Mouse (Mus musculus): ENCODE data around the gene Gse1. TPM values are rescaled to one million over a fixed set of nuclear protein-coding genes. Genes with fewer than 3 reads are reported as not detected.
"Not testable (repeated sequence)": the region's sequence is repeated elsewhere in the genome, so short reads cannot be mapped to it uniquely, and the experiment has no call there.

Gene Gse1
- polyA plus RNA-seq, 1 experiment from 2014 or later = 10.2 TPM

- peak overlapping the region; percentile 39 for H3K27ac ChIP-seq (ENCODE audit: low read length)
- no peaks in the 10 kb centered on the region for H3K9me3 ChIP-seq (ENCODE audit: control insufficient read depth, low read length)
- H3K9ac ChIP-seq (ENCODE audit: low read length) = 0 out of 2 replicates have a peak overlapping the region, but pooled peaks have one; percentile 38
- H3K36me3 ChIP-seq (ENCODE audit: control insufficient read depth, insufficient read depth, low read length) = no peaks in the 10 kb centered on the region
- ATAC-seq (ENCODE audit: low read depth) = 0 out of 2 replicates have a peak, but pooled peaks have one; percentile 5
- H3K4me3 ChIP-seq (ENCODE audit: low read length) = no peak overlapping the region
- no peak overlapping the region for H3K4me2 ChIP-seq (ENCODE audit: low read depth, low read length)
- H3K27me3 ChIP-seq (ENCODE audit: control insufficient read depth, insufficient read depth, low read depth, low read length) = no peaks in the 10 kb centered on the region
- peaks cover 37% of the 10 kb centered on the region for H3K4me1 ChIP-seq (replicated peaks; ENCODE audit: control insufficient read depth, insufficient read depth, low read length)
- WGBS = 32% methylated on average over 7 of the region's 7 CpGs
Measured at GRCm38 (mm10) chr8:120364093-120364725, 136.0 kb downstream of the Gse1 start.

- WGBS = 69% methylated on average over 6 of the region's 6 CpGs
- no peak overlapping the region for H3K4me2 ChIP-seq (ENCODE audit: low read depth, low read length)
- no peaks in the 10 kb centered on the region for H3K36me3 ChIP-seq (ENCODE audit: control insufficient read depth, insufficient read depth, low read length)
- no peak overlapping the region for H3K9ac ChIP-seq (ENCODE audit: low read length)
- peaks cover 57% of the 10 kb centered on the region for H3K4me1 ChIP-seq (replicated peaks; ENCODE audit: control insufficient read depth, insufficient read depth, low read length)
- H3K9me3 ChIP-seq (ENCODE audit: control insufficient read depth, low read length) = no peaks in the 10 kb centered on the region
- no peak overlapping the region for H3K4me3 ChIP-seq (ENCODE audit: low read length)
- H3K27me3 ChIP-seq (ENCODE audit: control insufficient read depth, insufficient read depth, low read depth, low read length) = no peaks in the 10 kb centered on the region
- ATAC-seq (ENCODE audit: low read depth) = no peak
- no peak overlapping the region for H3K27ac ChIP-seq (ENCODE audit: low read length)
Measured at GRCm38 (mm10) chr8:120366840-120367239, 138.6 kb downstream of the Gse1 start.

DNA sequence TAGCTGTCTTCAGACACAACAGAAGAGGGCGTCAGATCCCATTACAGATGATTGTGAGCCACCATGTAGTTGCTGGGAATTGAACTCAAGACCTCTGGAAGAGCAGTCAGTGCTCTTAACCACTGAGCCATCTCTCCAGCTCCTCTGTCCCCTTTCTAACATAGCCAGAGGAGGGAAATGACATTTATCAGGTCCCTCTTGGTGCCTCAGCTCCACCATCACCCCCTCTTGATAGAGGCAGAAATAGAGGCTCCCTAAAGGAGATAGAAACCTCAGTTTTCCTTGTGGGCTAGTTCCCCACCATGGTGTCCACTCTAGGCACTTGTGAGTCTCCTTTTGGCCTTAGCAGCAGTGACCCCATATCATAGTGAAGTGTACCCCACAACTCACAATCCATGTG, 139.9 kb downstream of the Gse1 start:
- ATAC-seq (ENCODE audit: low read depth) = not testable (repeated sequence)

GRCm38 (mm10) chr8:120368814-120369649, 140.8 kb downstream of the Gse1 start:
- ATAC-seq (ENCODE audit: low read depth) = peak; percentile 83

More for the DNA sequence above, 139.9 kb downstream of the Gse1 start:
- H3K36me3 ChIP-seq (ENCODE audit: control insufficient read depth, insufficient read depth, low read length); H3K9me3 ChIP-seq (ENCODE audit: control insufficient read depth, low read length); H3K9ac ChIP-seq (ENCODE audit: low read length); H3K27me3 ChIP-seq (ENCODE audit: control insufficient read depth, insufficient read depth, low read depth, low read length); H3K4me3 ChIP-seq (ENCODE audit: low read length); H3K4me2 ChIP-seq (ENCODE audit: low read depth, low read length): not testable (repeated sequence)
- H3K27ac ChIP-seq (ENCODE audit: low read length) = peak overlapping the region; percentile 92
- WGBS = 29% methylated on average over 1 of the region's 1 CpGs
- H3K4me1 ChIP-seq (replicated peaks; ENCODE audit: control insufficient read depth, insufficient read depth, low read length) = peaks cover 57% of the 10 kb centered on the region

DNA sequence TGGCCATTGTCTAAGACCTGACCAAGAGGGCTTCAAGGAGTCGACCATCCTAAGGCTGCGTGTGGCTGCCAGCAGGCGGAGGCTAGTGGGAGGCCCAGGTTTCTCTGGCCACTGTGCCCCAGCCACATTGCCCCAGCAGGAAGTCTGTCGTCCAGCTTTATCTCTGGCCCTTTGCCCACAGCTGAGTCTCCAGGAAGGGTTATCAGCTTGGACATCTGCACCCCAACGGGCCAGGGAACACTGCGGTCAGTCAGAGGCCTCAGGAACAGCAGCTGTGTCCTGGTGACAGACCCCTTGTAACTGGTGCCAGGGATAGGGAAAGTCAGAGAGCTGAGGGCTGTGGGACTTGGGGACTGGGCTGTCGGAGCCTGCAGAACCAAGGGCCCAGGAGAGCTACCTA, 141.7 kb downstream of the Gse1 start:
- Histone ChIP-seq H3K4me1 (replicated peaks; ENCODE audit: control insufficient read depth, insufficient read depth, low read length) (peaks cover 54% of the 10 kb centered on the region), H3K9ac (ENCODE audit: low read length) (no peak overlapping the region), H3K27ac (ENCODE audit: low read length) (peak overlapping the region; percentile 92; the same call in 1 of the 2 replicates), H3K9me3 (ENCODE audit: control insufficient read depth, low read length) (no peaks in the 10 kb centered on the region), H3K36me3 (ENCODE audit: control insufficient read depth, insufficient read depth, low read length) (no peaks in the 10 kb centered on the region), H3K4me2 (ENCODE audit: low read depth, low read length) (no peak overlapping the region), H3K27me3 (ENCODE audit: control insufficient read depth, insufficient read depth, low read depth, low read length) (no peaks in the 10 kb centered on the region), H3K4me3 (ENCODE audit: low read length) (no peak overlapping the region)
- WGBS = 40% methylated on average over 7 of the region's 7 CpGs
- ATAC-seq (ENCODE audit: low read depth) = peak; percentile 21

More at GRCm38 (mm10) chr8:120368814-120369649, 140.8 kb downstream of the Gse1 start:
- Histone ChIP-seq H3K27ac (ENCODE audit: low read length) (peak overlapping the region; percentile 92), H3K4me2 (ENCODE audit: low read depth, low read length) (peak overlapping the region; percentile 32; the same call in 1 of the 2 replicates), H3K4me3 (ENCODE audit: low read length) (no peak overlapping the region), H3K36me3 (ENCODE audit: control insufficient read depth, insufficient read depth, low read length) (no peaks in the 10 kb centered on the region), H3K9me3 (ENCODE audit: control insufficient read depth, low read length) (no peaks in the 10 kb centered on the region), H3K4me1 (replicated peaks; ENCODE audit: control insufficient read depth, insufficient read depth, low read length) (peaks cover 53% of the 10 kb centered on the region), H3K27me3 (ENCODE audit: control insufficient read depth, insufficient read depth, low read depth, low read length) (no peaks in the 10 kb centered on the region), H3K9ac (ENCODE audit: low read length) (peak overlapping the region; percentile 48)
- WGBS = 15% methylated on average over 11 of the region's 11 CpGs

DNA sequence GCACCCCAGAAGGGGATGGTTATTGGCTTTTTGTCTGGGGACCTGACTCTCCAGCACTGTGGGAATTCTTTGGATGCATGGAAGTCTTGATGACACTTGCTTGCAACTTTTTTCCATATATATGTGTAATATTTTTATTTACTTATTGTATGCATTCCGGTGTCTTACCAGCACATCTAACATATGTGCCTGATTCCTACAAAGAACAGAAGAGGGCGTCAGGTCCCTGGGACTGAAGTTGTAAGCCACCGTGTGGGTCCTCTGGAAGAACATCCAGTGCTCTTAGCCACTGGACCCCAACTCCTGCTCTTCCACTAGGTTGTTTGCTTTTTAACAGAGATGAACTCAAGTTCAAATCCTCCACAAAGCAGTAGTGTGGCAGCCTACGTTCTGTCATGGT, 142.2 kb downstream of the Gse1 start:
- 66% methylated on average over 4 of the region's 4 CpGs for WGBS
- H3K4me2 ChIP-seq (ENCODE audit: low read depth, low read length) = no peak overlapping the region
- ATAC-seq (ENCODE audit: low read depth) = no peak
- H3K9me3 ChIP-seq (ENCODE audit: control insufficient read depth, low read length) = no peaks in the 10 kb centered on the region
- no peaks in the 10 kb centered on the region for H3K27me3 ChIP-seq (ENCODE audit: control insufficient read depth, insufficient read depth, low read depth, low read length)
- peak overlapping the region; percentile 14; the same call in 1 of the 2 replicates for H3K27ac ChIP-seq (ENCODE audit: low read length)
- no peaks in the 10 kb centered on the region for H3K36me3 ChIP-seq (ENCODE audit: control insufficient read depth, insufficient read depth, low read length)
- no peak overlapping the region for H3K4me3 ChIP-seq (ENCODE audit: low read length)
- H3K4me1 ChIP-seq (replicated peaks; ENCODE audit: control insufficient read depth, insufficient read depth, low read length) = peaks cover 56% of the 10 kb centered on the region
- H3K9ac ChIP-seq (ENCODE audit: low read length) = no peak overlapping the region

GRCm38 (mm10) chr8:120371146-120371545, 142.9 kb downstream of the Gse1 start:
- Histone ChIP-seq H3K27me3 (ENCODE audit: control insufficient read depth, insufficient read depth, low read depth, low read length) (no peaks in the 10 kb centered on the region), H3K4me1 (replicated peaks; ENCODE audit: control insufficient read depth, insufficient read depth, low read length) (peaks cover 58% of the 10 kb centered on the region), H3K9me3 (ENCODE audit: control insufficient read depth, low read length) (no peaks in the 10 kb centered on the region), H3K27ac (ENCODE audit: low read length) (no peak overlapping the region), H3K36me3 (ENCODE audit: control insufficient read depth, insufficient read depth, low read length) (no peaks in the 10 kb centered on the region), H3K9ac (ENCODE audit: low read length) (no peak overlapping the region), H3K4me3 (ENCODE audit: low read length) (no peak overlapping the region), H3K4me2 (ENCODE audit: low read depth, low read length) (no peak overlapping the region)
- ATAC-seq (ENCODE audit: low read depth) = no peak
- 76% methylated on average over 5 of the region's 5 CpGs for WGBS

DNA sequence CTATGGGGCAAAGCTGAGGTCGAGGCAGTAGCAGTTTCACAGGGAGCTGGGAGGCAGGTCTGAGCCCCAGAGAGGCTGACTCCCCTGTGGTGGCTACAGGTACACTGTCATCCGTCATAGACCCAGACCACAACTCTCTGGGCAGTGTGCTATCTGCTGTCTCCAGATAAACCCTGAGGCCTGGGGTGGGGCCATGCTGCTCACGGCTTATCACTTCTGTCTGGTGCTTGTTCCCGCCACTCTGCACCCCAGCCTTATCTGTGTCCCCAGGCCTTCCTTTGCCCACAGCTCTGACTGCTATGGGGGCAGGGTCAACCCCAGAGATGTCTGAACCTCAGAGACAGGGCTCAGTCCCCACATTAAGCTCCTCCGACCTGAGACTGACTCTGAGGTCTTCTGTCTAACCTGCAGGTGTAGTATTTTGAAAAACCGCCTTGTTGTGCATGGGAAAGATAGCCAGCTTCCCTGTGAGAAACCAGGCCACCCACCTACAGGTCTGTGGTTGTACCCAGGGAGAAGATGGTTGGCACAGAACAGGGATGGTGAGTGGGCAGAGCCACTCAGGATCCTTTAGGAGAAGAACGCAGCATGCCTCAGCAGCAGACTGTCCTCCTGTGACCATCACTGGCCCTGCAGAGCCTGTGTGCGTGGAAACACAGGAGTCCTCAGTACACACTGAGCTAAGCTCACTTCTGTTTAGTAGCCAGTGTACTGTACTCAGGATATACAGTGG, 143.6 kb downstream of the Gse1 start:
- Histone ChIP-seq H3K27me3 (ENCODE audit: control insufficient read depth, insufficient read depth, low read depth, low read length) (no peaks in the 10 kb centered on the region), H3K4me1 (replicated peaks; ENCODE audit: control insufficient read depth, insufficient read depth, low read length) (peaks cover 63% of the 10 kb centered on the region), H3K4me2 (ENCODE audit: low read depth, low read length) (no peak overlapping the region), H3K27ac (ENCODE audit: low read length) (no peak overlapping the region), H3K9ac (ENCODE audit: low read length) (no peak overlapping the region), H3K9me3 (ENCODE audit: control insufficient read depth, low read length) (no peaks in the 10 kb centered on the region), H3K36me3 (ENCODE audit: control insufficient read depth, insufficient read depth, low read length) (no peaks in the 10 kb centered on the region), H3K4me3 (ENCODE audit: low read length) (no peak overlapping the region)
- WGBS = 62% methylated on average over 8 of the region's 8 CpGs
- no peak for ATAC-seq (ENCODE audit: low read depth)

DNA sequence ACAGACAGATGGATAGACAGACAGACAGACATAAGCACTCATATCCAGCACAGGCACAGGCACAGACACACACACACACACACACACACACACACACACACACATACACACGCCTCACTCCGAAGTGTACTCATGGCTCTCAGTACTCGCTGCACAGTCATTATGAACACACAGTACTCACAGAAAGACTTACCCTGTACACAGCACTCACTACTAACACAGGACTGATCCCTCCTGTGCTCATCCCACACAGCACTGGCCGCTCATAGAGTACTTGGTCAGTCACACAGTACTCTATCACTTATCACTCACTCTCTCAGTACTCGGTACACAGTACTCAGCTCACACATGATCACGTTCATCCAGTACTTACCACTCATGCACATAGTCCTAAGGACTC, 144.4 kb downstream of the Gse1 start:
- WGBS = 89% methylated on average over 6 of the region's 6 CpGs
- no peak for ATAC-seq (ENCODE audit: low read depth)
- Histone ChIP-seq H3K9me3 (ENCODE audit: control insufficient read depth, low read length) (no peaks in the 10 kb centered on the region), H3K4me1 (replicated peaks; ENCODE audit: control insufficient read depth, insufficient read depth, low read length) (peaks cover 63% of the 10 kb centered on the region), H3K9ac (ENCODE audit: low read length) (no peak overlapping the region), H3K36me3 (ENCODE audit: control insufficient read depth, insufficient read depth, low read length) (no peaks in the 10 kb centered on the region), H3K4me3 (ENCODE audit: low read length) (no peak overlapping the region), H3K4me2 (ENCODE audit: low read depth, low read length) (no peak overlapping the region), H3K27me3 (ENCODE audit: control insufficient read depth, insufficient read depth, low read depth, low read length) (no peaks in the 10 kb centered on the region), H3K27ac (ENCODE audit: low read length) (no peak overlapping the region)
